Mouse (Mus musculus): ENCODE results near the gene Evx1. TPM values are rescaled to one million over a fixed set of nuclear protein-coding genes. Genes with fewer than 3 reads are reported as not detected.

The Evx1 gene
- total RNA-seq (2021): not detected in 2 replicates
- long read RNA-seq, experiment 1: 0 reads
- long read RNA-seq, experiment 2: 0 reads

DNA sequence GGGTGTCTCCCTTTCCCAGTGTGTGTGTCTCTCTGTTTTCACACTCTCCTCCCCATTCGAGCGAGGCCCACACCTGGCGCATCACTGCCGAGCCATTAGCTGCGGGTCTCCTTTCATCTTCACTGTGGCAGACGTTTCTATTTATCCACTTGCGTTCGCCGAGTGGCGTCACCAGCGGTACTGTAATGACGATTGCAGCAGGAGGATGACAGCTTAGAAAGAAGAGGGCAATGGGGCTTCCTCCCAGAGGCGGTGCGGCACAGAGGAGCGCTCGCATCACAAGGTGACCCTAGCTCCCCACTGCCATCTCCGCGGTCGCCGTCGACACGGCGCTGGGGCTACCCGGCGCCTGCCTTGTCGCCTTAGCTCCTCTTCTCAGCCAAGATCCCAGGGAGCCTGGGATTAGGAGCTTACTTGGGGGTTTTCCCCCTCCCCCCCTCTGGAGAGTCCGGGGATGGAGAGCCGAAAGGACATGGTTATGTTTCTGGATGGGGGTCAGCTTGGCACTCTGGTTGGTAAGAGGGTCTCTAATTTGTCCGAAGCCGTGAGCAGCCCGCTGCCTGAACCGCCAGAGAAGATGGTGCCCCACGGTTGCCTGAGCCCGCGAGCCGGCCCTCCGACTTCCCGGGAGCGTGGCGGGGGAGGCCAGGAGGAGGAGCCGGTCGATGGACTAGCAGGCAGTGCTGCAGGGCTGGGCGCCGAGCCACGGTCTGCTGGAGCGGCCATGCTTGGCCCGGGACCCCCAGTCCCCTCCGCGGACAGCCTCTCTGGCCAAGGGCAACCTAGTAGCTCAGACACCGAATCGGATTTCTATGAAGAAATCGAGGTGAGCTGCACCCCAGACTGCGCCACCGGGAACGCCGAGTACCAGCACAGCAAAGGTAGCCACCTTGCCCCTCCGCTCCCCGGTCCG lies at the start of gene Evx1:
Evx1 (plus strand) TSS at position 108 of the 913 bp plus-strand sequence.
- DNase-seq: peak; percentile 19

GRCm38 (mm10) chr6:52264106-52264790 lies 49.0 kb upstream of the Evx1 start:
- DNase-seq: no peak

- DNase-seq: no peak
Observed at GRCm38 (mm10) chr6:52265306-52265912, 47.9 kb upstream of the Evx1 start.

DNA sequence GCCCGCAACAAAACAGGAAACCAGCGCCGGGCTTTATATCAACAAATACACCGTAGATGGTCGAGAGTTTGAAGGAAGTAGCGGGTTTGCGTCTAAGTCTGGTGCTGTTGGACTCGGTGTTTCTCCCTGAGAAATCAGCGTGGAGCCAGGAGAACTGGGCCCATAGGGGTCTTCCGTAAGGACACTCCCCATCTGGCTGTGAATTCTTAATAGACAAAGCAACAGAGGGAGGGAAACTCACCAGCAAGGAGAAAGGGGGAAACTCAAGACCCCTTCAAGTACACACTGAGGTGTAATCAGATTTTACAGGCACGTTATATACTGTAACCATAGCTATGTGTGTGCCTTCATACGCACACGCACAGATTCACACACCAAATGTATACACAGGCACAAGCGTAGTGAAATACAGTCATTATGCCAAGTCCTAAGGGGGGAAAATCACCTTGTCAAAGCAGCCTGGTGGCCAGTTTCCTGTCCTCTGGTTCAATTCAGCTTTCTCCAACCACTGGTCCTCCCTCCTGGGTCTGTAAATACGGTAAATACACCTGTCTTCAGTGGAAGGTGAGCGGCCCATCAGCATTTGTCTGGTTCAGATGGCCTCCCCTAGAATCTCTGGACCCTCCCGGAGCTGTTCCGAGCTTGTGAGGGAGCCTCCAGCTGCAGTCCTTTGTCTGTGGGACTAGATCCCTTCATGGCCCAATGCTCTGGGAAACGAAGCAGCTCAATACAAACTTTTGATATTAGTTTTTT lies 47.2 kb upstream of the Evx1 start:
- DNase-seq: no peak

DNA sequence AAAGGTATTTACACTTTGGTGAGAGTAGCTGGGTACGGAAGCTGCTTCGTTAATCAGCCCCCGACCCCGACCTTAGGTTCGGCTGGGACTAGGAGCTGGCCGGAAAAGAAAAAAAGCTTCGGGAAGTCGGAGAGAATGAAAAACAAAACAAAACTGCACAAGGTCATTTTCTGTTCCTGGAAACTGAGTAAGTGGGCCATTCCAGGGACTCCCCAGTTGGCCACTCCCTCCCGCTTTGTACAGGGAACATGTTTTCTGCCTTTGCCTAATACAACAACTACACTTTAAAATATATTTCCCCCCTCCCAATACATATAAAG lies 46.7 kb upstream of the Evx1 start:
- no peak for DNase-seq

- no peak for DNase-seq
Observed at GRCm38 (mm10) chr6:52267221-52267620, 46.1 kb upstream of the Evx1 start.

DNA sequence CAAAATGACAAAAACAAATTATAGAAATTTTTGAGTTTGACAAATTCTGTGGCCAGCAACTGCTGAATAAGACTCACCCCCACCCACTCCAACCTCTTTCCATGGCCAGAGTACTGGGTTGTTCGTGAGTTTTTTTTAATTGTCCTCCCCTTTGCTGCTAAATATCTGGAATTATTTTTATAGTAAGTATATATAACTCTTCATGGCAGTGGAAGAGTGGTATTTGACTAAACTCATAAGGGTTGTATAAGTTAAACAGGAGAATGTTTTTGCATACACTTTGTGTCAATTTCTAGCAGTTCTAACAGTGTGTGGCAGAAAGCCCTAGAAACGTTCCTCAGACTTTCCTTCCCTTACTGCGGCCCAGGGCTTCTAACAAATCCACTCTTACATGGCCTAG lies 45.6 kb upstream of the Evx1 start:
- DNase-seq: no peak

GRCm38 (mm10) chr6:52268341-52268740 lies 45.0 kb upstream of the Evx1 start:
- no peak for DNase-seq

GRCm38 (mm10) chr6:52268756-52269155 lies 44.5 kb upstream of the Evx1 start:
- DNase-seq: no peak

DNA sequence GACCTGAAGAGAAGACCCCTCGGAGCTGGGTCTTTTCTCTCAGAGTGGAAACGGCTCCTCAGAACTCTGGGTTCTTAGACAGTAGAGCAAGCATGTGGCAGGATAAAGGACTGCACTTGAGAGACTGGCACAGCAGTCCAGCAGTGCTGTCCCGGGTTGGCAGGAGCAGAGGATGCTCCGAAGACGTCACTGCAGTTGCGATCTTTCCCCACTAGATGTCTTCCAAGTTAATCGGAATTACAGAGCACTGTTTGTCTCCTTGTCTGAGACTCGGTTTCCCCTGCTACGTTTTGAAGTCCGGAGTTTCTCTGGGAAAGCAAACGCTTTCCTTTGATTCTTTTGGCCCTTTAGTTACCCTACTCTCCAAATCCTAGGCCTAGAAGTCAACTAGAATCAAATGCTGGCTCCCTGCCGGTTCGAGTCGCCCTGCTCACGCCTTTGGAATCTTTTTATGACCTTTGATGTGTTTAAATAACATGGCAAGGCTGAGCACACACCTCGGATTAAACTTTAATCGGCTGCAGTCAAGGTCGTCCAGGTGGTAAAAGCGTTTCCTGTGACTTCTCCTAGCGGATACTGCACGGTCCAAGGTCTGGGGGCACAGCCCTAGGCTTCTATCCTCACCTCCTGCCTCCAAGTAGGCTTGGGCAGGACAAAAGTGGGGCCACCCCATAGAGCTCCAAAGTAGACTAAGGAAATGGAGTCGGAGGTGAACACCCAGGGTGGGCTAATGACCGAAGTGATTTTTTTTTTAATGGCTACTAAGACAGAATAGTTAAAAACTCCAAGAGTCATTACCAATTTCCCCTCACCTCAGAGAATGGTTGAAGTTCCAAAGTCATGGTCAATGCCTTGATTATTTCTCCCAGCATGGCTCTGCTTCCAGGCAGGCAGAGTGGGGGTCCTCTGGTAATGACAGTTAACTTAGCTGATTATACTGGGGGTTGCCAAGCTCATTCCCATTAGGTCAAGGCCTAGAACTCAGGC lies 42.5 kb upstream of the Evx1 start:
- DNase-seq: peak; percentile 76

DNA sequence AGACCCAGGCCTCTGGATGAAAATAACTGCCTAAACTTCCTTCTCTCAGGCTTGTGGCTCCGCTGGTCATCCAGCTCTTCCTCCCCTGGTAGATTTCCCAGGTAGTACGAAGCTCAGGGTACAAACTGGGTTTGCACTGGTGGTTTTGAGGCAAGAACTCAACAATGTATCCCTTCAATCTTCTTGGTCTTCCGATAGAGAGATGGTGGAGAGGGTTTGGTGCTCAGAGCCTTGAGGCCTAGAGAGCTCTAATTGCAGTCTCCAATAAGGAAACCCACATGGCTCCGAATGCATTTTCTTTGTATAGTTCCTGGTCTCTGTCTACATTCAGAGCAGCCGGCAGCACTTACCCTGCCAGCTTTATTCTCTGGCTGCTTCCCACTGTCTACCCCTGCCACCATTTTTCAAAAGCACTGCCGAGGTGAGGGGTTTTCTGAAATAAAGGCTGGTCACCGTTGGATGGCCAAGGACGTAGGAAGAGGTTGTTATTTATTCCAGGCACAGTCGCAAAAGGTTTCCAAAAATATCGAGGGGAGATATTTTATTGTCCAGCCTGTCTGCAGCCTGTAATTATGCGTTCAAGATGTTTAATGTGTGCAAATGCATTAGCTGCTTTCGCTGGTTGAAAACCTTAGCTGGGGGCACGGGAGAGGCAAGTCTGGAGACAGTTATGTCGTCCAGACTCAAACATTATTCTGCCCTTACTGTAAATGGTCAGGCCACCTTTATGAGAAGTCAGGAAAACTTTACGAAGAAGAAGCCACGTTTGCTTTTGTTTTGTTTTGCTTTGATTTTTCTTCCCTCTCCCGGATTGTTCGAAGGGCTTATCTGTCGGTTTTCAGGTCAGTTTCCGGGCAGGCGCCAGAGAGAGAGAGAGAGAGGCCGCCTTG lies 40.3 kb upstream of the Evx1 start:
- DNase-seq: no peak

GRCm38 (mm10) chr6:52273656-52274280 lies 39.5 kb upstream of the Evx1 start:
- no peak for DNase-seq

- DNase-seq: no peak
Observed at GRCm38 (mm10) chr6:52274576-52274975, 38.7 kb upstream of the Evx1 start.

DNA sequence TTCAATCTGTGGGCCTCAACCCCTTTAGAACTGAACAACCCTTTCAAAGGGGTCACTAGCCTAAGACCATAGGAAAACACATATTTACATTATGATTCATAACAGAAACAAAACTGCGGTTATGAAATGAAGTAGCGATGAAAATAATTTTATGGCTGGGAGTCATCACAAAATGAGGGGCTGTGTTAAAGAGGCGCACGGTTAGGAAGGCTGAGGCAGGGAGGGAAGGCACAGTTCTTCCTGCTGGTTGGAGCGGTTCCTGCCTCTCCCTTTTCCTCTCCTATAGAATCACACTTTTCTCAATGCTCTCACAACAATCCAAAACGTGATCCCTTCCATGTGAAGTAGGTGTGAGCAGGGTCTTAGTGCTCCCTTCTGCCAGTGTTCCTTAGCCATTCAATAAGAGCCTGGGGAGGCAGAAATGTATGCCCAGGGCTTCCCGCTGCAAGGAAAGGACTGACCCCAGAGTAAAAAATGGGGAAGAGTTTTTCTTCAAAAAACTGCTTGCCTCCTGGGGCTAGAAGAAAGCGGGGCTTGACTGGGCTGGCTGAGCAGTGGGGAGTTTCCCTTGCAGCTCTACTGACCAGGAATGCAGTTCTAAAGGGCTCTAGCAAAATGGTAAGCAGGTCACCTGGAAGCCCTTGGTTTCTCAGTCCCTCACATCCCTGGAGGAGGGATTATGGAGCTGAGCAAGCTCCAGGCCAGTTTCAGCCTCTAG lies 37.6 kb upstream of the Evx1 start:
- DNase-seq: no peak

- DNase-seq: no peak
Observed at GRCm38 (mm10) chr6:52276382-52276781, 36.9 kb upstream of the Evx1 start.

DNA sequence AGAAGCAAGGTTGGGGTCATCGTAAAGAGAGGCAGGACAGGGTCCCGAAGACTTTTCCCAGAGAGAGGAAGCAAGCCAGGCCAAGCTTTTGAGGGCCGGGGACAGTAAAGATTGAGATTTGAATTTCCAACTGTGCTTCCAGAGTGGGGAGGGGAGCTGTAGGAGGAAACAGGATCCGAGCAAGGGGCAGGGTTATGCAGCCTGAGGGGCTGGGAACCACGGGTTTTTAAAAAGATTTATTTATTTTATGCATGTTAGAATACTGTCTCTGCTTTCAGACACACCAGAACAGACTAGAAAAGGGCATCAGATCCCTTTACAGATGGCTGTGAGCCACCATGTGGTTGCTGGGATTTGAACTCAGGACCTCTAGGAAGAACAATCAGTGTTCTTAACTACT lies 36.4 kb upstream of the Evx1 start:
- DNase-seq: no peak

DNA sequence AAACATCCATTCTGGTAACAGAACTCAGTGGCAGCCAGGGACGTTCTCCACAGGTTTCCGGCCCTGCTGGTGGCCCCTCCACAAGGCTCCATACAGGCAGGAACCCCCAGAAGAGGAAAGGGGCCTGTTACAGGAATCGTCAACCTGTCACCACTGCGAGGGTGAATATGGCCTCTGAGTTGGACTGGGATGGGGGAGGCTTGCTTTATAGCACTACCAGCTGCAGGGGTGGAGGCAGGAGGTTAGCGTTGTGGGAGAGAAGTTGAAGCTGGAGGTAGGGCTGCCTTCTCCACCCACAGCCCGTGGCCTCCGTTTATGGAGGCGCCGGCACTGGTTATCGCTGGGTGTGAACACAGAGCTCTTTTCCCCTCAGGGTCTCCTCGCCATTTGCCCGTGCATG lies 32.2 kb upstream of the Evx1 start:
- no peak for DNase-seq

DNA sequence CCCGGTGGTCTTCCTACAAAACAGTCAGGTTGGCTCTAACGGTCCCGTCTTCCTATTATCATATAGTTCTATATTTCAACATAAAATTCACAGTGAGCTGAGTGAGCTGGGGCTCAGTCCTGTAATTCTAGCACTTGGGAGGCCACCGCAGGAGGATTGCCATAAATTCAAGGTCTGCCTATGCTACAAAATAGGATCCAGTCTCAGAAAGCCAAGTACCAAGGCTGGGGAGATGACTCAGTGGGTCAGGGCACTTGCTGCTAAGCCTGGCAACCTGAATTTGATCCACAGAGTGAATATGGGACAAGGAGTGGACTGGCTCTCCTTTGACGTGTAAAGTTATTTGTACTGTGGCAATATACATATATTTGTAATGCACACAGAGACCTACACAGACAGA lies 29.4 kb upstream of the Evx1 start:
- DNase-seq: peak; percentile 55

DNA sequence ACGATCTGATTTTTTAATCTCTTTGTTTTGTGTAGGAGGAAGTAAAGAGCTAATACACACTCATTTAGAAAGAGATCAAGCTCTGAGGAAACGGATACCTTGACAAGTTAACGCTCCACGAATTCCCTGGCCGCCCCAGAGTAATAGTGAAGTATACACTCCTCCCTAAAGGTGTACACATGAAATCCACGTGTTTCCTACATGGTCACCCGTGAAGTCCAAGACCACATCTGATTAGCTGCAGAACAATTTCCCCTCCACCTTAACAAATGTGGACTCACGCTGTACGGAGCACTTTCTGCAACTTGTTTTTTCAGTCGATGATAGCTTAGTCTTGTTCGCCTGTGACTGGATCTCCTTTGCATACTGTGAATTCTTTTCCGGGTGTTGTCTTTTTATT lies 23.1 kb upstream of the Evx1 start:
- no peak for DNase-seq

All from adrenal gland, postnatal 14 days (tissue).